Mouse (Mus musculus) 416B (cell line): ENCODE results near the gene Pdcd1lg2.

Experiments used
- DNase-seq: peaks from one replicate; pipeline ENCODE4 v3.0.0; 2011; ENCODE audit warnings: low read depth

The Pdcd1lg2 gene

DNA sequence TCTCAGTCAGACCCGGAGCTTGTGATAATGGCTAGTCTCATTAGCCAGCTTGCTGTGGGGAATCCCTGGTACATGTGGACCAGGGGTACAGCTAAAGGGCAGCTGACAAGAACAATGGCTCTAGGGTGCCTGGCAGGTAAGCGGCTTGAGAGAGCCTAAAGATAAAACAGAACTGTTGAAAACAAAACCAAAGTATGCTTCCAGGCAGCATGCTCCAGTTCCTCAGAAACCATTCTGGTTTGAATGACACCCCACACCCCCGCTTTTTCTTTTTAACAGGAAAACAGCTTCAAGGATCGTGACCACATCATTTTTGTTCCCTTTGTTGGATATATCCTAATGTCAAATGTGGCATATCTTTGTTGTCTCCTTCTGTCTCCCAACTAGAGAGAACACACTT, at the start of gene Pdcd1lg2:
TSS of gene Pdcd1lg2 (plus strand) at position 301 of the 400 bp plus-strand sequence.
- no peak for DNase-seq

DNA sequence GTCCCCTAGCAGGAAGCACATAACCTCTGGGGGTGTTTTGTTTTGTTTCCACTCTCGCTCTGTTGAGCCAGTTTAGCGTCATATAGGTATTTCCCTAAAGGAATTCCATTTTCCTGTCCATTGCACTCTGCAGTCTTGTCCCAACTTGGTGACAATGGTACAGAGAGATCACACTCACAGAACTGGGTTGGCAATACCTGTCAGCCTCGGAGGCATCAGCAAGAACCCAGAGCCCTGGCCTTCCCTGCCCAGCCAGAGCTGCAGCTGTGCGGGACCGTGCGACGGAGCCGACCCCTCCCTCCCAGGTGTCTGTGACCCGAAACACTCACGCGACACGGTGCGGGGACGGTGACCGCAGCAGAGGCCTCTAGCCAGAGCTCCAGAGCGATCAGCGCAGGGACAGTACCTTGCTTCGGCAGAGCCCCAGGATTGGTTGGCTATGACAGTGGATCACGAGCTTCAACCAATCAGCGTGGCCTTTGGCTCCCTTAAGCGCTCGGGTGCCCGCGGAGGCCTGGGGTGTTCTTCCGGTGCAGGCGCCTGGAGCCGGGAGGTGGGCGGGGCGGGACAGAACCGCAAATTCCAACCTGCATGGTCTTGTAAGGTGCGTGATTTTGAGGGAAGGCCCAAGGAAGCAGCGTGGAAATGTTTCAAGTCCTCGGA, 49.1 kb upstream of the Pdcd1lg2 start:
- peak; percentile 84 for DNase-seq

DNA sequence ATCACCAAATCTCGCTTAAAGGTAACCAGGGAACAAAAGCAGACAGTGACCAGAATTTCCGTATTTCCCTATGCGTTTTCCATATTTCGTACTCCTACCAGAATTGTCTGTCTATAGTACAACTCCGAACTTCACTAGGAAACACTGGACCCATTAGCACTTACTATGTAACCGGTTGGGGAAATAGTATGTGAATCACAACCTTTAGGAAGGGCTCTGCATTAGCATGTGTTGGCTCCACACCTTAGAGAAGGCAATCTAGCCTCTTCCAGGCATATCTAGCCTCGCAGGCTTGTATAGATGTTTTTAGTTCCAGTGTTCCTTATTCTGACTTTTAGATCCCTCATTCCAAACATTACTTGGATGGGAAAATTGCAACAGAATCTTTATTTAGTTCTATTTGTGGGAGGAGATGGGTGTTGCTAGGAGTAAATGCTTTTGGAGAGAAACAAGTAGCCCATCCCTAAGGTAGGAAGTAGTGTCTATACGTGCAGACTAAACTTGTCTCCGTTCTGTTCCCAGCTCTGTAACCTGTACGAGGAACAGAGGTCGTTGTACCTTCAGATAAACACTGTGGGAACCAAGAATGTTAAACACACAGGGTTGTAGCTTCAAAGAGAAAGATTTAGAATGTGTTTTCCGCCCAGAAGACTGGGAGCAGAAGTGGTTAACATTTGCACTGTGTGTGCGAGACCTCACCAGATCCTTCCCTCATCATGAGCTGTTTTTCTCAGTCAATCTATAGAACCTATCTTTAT, 48.4 kb upstream of the Pdcd1lg2 start:
- no peak for DNase-seq

DNA sequence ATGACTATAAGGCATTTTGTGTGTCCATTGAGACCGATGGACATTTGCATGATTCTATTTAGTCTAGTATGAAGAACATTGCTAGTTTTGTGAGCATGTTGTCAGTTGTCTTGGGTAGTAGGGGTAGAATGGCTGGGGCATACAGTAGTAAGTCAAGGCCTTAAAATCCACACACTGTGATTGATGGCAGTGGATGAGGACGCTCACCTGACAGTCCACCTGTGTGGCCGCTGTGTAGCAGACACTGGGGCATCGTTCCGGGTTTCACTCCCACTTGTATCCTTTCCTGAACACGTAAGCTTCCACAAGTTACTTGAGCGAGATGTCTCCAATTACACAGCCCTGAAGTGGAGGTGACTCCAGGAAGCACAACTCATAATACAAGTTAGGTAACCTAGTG, 47.2 kb upstream of the Pdcd1lg2 start:
- DNase-seq: no peak

DNA sequence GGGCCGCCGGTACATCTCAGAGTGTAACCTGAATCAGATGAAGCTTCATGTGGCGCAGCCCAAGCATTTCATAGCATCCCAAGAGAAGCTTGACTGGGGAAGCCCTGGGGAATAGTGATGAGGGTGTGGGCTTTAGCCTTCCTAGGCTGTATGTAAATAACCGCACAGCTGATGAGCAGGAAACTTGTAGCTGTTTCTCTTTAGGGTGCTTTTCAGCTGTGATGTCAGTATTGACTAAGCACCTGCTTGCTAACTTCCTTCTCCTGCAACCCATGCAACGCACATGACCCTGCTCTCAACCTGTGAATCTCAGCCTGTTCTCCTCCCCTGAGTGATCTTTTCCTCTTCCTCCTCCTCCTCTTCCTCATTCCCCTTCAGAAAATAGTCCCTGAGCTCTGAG, 46.6 kb upstream of the Pdcd1lg2 start:
- no peak for DNase-seq

DNA sequence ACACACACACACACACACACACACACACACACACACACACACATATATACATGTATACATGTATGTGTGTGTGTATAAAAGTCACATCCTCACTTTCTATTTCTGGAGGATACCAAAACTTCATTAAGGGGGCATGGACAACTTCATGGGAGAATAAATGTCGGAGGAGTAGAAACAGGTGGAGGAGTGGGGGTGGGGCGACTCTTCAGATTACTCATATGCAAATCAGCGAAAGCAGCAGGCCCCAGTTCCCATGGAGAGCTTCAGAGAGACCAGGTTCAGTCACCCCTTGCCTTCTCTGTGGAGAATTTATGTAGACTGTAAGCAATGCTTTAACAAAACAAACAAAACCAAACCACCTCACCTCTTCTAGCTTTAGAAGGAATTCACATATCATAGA, 45.6 kb upstream of the Pdcd1lg2 start:
- DNase-seq: no peak

DNA sequence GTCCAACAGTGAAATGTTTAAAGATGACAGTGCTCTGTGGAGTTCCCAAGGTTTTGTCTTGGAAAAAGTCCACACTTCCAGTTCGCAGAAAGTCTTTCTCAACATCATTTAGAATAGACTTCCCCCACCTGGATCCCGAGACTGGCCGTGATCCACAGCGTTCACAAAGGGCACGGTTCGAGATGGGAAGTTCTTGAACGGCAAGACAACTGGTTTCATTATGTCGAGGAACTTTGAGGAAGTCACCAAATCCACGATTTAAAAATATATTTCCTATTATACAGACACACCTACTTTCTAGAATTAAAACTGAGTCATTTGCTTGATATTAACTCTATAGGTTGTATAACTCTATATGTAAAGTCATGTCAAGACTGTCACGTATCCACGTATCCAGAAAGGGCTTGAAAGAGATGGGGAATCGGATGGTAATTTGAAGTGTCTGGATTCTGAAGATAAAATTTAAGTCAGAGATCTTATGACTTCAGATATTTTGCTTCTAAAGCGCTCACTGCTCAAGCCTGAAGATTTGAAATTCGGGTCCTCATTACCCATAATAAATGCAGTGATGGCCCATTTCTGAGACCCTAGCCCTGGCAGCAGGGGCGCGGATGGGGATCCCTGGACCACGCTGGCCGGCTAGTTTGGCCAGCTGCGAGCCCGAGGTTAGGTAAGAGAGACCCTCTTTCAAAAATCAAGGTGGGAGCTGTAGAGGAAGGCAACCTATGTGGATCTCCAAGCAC, 44.3 kb upstream of the Pdcd1lg2 start:
- peak; percentile 36 for DNase-seq

DNA sequence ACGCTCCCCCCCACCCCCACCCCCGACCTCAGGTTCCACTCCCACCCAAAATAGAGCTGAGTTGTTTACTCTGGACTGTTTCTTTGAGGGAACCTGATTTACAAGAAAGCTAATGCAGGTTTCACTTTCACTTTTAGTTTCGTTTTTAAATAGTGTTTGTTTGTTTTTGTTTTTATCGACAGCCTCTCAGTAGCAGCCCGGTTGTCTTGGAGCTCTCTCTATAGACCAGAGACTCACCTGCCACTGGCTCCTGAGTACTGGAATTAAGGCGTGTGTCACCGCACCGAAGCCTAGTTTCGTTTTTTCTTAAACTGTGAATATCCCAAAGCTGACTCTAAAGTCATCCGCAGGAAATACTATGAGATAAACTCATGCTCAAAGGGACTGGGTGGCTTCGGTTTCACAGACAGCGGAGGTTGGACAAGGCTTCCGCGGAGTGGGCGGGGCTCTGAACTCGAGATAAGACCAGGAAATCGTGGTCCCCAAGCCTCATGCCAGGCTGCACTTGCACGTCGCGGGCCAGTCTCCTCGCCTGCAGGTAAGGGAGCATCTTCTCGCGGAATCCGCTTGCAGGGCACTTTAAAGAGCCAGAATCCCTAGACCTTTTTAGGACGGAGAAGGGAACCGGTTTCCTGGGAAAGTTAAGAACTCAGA, 43.6 kb upstream of the Pdcd1lg2 start, which contains the start of the genes Plgrkt and Cd274:
TSS of gene Plgrkt (minus strand) at position 422 of the 654 bp plus-strand sequence.
TSS of gene Cd274 (plus strand) at position 487 of the 654 bp plus-strand sequence.
- peak; percentile 97 for DNase-seq

DNA sequence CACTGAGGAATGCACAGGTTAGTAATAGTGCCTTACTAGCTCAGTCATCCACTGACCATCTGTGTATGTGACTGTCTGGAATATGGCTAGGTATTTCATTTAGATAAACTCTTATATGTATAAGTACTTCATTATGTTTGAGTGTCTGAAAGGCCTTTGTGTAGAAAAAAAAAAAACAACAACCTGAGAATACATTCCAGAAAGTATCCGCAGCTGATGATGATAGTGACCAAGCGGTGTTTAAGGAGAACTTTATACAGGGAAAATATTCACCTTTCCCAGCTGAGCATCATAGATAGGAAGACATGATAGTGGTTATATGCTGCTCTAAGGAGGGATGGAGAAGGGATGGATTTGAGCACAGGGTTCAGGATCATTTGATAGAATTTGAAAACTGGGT, 42.7 kb upstream of the Pdcd1lg2 start:
- DNase-seq: no peak

DNA sequence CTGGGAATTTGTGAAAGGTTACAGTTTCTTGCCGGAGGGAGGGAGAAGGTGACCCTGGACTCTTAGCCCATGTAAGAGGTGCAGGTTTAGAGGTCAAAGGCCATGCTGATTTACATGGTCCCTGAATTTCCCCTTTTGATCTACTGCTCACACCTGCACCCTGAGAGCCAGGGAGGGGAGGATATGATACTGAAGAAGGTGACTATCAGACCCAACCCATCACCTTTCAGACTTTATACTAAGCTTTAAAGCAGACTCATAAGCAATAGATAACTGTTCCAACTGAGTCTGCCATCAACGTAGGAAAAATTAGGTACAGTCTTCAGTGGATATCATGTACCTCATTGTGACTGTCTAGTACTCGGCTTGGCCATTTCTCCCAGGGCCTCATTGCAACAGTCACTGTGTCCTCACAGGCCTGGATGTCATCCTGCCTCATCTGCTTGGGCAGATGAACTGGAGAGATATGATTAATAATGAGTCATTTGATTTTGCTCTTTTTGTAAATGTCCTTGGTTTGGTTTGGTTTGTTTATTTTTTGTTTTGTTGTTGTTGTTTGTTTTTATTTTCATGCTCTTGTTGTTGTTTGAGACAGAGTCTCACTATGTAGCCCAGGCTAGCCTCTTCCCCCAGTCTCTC, 41.9 kb upstream of the Pdcd1lg2 start:
- DNase-seq: peak; percentile 71

DNA sequence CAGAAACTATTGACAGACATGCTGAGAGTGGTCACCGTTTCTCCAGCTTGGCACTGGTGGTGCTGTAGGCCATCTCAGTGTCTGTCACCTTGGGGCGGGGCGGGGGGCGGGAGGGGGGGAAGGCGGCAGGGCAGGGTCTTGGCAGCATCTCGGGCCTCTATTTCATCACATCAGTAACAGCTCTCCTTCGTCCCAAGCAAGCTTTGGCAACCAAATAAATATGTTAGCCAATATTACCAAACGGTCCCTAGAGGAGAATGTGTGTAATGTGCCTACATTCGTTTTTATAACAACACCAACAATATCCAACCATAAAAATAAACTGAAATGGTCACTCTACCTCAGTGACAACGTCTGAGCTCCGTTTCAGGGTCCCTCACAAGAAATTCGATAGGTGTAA, 40.6 kb upstream of the Pdcd1lg2 start:
- DNase-seq: peak; percentile 62

DNA sequence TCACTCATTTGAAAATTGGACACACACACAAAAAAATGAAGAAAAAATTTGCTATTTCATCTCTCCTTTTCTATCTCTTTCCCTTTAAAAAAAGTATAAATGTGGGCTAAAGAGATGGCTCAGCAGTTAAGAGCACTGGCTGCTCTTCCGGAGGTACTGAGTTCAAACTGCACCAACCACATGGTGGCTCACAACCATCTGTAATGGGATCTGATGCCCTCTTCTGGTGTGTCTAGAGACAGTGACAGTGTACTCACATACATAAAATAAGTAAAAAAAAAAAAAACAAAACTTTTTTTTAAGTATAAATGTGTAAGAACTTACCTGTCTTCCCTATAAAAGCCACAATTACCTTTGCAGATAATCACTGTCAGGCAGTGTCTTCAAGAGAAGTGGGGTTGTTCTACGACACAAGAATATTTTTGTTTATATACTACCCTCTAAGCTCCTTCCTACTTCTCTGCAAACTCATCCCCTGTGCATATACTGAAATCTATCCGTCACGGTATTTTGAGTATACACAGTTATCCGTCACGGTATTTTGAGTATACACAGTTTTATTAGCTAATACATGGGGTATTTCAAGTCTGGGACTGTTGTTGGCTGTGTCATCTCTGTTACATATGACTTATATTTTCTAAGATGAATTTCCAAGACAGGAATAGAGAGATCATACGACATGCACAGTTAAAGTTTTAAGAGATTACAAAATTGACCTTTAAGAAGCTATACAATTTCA, 40.0 kb upstream of the Pdcd1lg2 start:
- peak; percentile 34 for DNase-seq

DNA sequence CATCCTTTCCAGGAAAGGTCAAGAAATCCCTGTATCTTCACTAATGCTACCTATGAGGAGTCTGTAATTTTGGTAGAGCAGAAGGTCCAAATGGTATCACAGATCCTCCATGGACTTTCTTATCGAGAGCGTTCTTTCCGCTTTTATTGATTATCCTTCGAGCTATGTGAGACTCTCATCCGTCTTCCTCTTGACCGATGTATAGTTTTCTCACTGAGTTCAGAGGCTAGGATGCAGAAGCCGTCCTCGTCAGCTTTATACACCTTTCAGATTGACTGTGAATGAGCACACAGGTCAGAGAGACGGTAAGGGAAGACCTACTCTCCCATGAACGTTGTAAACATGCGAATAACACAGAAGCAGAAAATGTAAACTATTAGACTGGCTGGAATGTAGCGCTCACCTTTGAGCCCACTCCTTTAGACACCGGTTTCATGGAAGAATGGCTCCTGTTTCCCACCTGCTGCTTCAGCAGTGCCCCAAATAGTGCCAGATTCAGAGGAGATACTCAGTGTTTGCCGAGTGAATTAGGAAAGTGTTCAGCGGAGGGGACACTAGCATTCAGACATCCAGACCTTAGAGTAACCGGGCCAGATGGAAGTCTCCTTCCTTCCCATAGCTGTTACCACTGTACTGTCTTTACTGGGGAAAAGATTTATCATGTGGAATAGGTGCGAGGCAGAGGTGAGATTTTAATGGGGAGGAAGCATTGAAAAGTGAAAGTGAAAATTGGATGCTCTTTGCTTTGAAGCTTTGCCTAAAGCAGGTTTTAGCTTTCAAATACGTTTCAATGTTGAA, 39.2 kb upstream of the Pdcd1lg2 start:
- DNase-seq: peak; percentile 42

DNA sequence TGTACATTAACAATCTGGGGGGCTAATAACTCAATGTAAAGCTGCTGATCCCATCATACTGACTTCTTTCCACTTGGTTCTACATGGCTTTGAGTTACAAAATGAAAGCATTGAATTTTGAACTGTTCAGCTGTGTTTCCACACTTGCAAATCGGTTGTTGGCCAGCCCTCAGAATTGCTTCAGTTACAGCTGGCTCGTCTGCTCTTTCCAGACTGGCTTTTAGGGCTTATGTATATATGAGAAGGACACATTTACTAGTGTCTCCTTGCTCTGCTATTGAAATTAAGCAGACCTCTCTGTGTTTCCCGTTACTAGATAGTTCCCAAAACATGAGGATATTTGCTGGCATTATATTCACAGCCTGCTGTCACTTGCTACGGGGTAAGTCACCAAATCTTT, 38.6 kb upstream of the Pdcd1lg2 start:
- DNase-seq: peak; percentile 48

DNA sequence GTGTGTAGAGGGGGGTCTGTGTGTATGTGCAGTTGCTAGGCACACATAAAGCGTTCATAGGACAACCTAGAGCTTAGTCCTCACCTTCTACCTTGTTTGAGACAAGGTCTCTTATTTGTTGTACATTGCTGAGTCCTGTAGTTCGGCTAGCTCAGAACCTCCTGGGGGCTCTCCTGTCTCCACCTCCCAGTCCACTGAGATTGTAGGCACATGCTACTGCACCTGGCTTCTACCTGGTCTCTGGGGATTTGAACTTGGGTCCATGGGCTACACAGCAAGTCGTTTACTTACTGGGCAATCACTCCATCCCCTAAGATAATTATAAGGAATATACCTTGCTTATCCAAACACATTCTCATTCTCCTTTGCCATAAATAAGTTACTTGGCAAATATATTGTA, 38.1 kb upstream of the Pdcd1lg2 start:
- DNase-seq: no peak

DNA sequence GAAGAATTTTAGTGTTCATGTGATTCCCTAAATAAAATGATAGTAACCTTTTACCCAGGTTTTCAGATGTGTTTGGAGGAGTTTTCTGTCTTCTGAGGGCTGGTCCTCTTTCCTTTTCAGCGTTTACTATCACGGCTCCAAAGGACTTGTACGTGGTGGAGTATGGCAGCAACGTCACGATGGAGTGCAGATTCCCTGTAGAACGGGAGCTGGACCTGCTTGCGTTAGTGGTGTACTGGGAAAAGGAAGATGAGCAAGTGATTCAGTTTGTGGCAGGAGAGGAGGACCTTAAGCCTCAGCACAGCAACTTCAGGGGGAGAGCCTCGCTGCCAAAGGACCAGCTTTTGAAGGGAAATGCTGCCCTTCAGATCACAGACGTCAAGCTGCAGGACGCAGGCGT, 37.3 kb upstream of the Pdcd1lg2 start:
- DNase-seq: no peak

DNA sequence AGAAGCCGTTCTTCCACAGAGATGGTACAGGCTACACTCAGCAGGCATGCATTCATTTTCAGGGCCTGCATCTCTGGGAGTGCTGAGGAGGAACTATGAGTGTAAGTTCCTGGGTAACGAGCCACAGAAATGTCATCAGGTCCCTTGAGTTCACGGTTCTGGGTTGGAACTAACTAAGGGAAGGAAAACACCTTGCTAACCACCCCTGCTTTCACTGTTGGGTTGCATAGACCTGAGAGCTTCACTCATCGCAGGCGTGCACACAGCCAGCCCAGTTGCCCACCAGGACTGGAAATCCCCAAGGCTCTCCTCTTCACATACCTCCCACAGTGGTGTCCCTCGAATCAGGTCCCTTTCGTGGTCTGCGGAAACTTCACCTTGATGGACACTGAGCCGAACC, 35.8 kb upstream of the Pdcd1lg2 start:
- DNase-seq: no peak

DNA sequence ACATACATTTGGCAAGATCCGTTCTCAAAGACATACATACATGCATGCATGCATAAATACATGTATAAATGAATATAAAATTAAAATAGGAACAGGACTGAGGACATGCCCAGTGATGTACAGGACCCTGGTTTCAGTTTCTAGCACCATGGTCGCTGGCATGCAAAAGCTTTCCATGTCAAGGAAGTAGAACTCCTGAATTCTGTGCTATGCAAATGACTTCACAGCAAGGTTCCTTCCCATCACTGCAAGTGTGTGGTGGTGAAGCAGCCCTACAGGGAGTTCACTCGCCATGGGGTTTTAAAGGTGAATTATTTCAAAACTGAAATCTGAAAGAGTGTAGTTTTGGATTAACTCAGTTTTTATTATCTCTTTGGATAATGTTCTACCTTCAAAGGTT, 34.3 kb upstream of the Pdcd1lg2 start:
- DNase-seq: no peak

DNA sequence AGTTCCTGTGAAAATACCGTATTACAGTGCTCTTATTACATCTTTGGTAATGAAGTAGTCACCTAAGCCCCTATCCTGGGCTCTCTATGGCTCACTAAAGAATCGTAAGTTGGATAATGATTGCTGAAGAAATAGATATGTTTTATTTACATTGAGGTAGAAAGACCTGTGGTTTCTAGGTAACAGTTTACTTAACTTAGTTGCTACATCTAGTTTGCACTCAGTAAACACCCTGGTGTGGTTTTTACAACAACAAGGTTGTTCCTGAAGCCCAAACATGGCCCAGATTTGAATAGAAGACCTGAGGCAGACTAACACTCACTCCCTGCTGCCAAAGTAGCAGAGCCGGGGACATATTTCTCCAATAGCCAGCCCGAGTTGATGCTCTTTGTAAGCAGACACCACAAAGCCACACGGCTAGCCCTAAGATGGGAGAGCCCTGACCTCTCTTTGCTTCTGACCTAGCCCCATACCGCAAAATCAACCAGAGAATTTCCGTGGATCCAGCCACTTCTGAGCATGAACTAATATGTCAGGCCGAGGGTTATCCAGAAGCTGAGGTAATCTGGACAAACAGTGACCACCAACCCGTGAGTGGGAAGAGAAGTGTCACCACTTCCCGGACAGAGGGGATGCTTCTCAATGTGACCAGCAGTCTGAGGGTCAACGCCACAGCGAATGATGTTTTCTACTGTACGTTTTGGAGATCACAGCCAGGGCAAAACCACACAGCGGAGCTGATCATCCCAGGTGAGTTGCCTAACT, 30.7 kb upstream of the Pdcd1lg2 start:
- no peak for DNase-seq

DNA sequence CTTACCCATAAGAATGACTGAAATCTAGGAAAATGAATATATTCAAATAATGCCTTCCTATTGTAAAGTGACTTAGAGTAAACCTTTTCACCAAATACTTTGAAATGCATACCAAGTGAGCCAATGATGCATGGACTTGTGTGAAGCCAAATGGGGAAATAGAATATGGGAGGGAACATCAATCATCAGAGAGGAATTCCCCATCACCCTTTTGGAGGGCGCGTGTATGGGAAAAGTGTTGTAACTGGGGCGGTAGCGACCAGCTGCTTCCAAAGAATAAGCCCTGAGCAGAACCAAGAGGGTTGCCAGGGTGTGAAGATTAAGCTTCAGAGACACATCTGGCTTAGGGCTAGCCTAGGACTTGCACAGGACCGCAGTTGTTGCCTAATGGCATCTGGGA, 27.4 kb upstream of the Pdcd1lg2 start:
- no peak for DNase-seq
